16 mouse cellular contexts compared by ENCODE assay signal in genomic region chr19:21548947-21549346, GRCm38 (mm10).
"Had no signal": no experiment of that assay in that cellular context is flagged by ENCODE, and none has a peak within 500 bp of the region (broad histone marks: within the 10 kb centered on the region; RNA-seq: fewer than 3 reads in every experiment).

No protein-coding gene starts in this region.

- H3K4me1 ChIP-seq: liver, embryonic 13.5 days; liver, embryonic 15.5 days; midbrain, embryonic 13.5 days; midbrain, embryonic 15.5 days; neural tube, embryonic 12.5 days; stomach, embryonic 15.5 days had no signal

- H3K9ac ChIP-seq: liver, embryonic 13.5 days; liver, embryonic 15.5 days; liver, postnatal 0 days; lung, embryonic 14.5 days; midbrain, embryonic 13.5 days; midbrain, embryonic 15.5 days; neural tube, embryonic 12.5 days; stomach, embryonic 15.5 days had no signal

- ATAC-seq: liver, postnatal 0 days; midbrain, embryonic 13.5 days; midbrain, embryonic 15.5 days had no signal

- H3K4me3 ChIP-seq: liver, embryonic 13.5 days; liver, embryonic 15.5 days; megakaryocyte, embryonic 14.5 days; midbrain, embryonic 13.5 days; midbrain, embryonic 15.5 days; neural tube, embryonic 12.5 days; stomach, embryonic 15.5 days had no signal

- H3K27me3 ChIP-seq: liver, embryonic 13.5 days; liver, embryonic 15.5 days; megakaryocyte, embryonic 14.5 days; midbrain, embryonic 13.5 days; midbrain, embryonic 15.5 days; neural tube, embryonic 12.5 days; stomach, embryonic 15.5 days had no signal

- H3K36me3 ChIP-seq: liver, embryonic 13.5 days; liver, embryonic 15.5 days; midbrain, embryonic 13.5 days; midbrain, embryonic 15.5 days; neural tube, embryonic 12.5 days; stomach, embryonic 15.5 days had no signal

- H3K4me2 ChIP-seq: liver, embryonic 13.5 days; liver, embryonic 15.5 days; lung, embryonic 14.5 days; midbrain, embryonic 11.5 days; midbrain, embryonic 13.5 days; midbrain, embryonic 15.5 days; neural tube, embryonic 12.5 days; stomach, embryonic 15.5 days had no signal

- H3K27ac ChIP-seq: liver, embryonic 13.5 days; liver, embryonic 15.5 days; macrophage; midbrain, embryonic 13.5 days; midbrain, embryonic 15.5 days; neural tube, embryonic 12.5 days; stomach, embryonic 15.5 days; stomach, postnatal 0 days had no signal

- H3K9me3 ChIP-seq: liver, embryonic 13.5 days; liver, embryonic 15.5 days; megakaryocyte, embryonic 14.5 days; midbrain, embryonic 13.5 days; midbrain, embryonic 15.5 days; neural tube, embryonic 12.5 days; stomach, embryonic 15.5 days had no signal

- DNase-seq: liver, embryonic 13.5 days; liver, postnatal 0 days; lung, embryonic 14.5 days; right cerebral cortex, postnatal 14 days; thymus, adult 2 months; thymus, postnatal 25 days; thymus, postnatal 4 days had no signal
